30 mouse cellular contexts compared by ENCODE assay signal in the genomic region with DNA sequence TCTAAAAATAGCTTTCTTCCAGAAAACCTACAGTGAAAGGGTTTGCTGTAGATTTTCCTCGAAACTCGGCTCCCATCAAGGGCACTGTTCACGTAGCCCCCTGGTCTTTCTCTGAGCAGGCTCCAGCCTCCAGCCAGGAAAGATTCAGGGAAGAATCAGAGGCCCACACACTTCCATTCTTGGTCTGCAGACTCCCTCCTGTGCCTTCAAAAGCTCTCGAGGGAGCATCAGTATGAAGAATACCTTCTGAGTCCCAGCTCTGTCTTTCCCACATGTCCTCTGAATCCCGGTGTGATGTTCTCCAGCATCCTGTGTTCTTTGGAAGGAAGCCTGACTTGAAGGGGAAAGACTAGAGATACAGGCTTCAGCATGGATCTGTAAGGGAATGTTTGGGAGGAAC.
DNase-seq lines count a peak whose midpoint lies in the region; ATAC-seq and TF ChIP-seq lines count a peak whose summit lies in the region.
"Had no signal": no experiment of that assay in that cellular context is flagged by ENCODE, and none has a peak within 500 bp of the region (broad histone marks: within the 10 kb centered on the region; RNA-seq: fewer than 3 reads in every experiment).

No protein-coding gene starts in this region.

- 0 out of 2 replicates have a peak, but pooled peaks cover 3% of the 10 kb centered on the region for H3K4me1 ChIP-seq in embryonic facial prominence, embryonic 13.5 days
- no peaks in the 10 kb centered on the region for H3K4me1 ChIP-seq in embryonic facial prominence, embryonic 10.5 days
- H3K4me1 ChIP-seq in heart, embryonic 15.5 days (replicated peaks) = peaks cover 3% of the 10 kb centered on the region; the same call in 1 of the 2 replicates
- H3K4me1 ChIP-seq in heart, embryonic 10.5 days = peaks cover 5% of the 10 kb centered on the region; the same call in 1 of the 2 replicates
- H3K4me1 ChIP-seq in midbrain, postnatal 0 days (ENCODE audit: insufficient read depth, low read length) = no peaks in the 10 kb centered on the region; the same call in 1 of the 2 replicates
- H3K4me1 ChIP-seq in midbrain, embryonic 13.5 days (replicated peaks) = peaks cover 14% of the 10 kb centered on the region
- H3K4me1 ChIP-seq in intestine, embryonic 16.5 days (ENCODE audit: control insufficient read depth, insufficient read depth, low read length) = peaks cover 7% of the 10 kb centered on the region; the same call in 1 of the 2 replicates
- H3K4me1 ChIP-seq: liver, embryonic 12.5 days had no signal

- 80% methylated on average over 5 of the region's 5 CpGs for WGBS in embryonic facial prominence, embryonic 13.5 days
- WGBS in embryonic facial prominence, embryonic 10.5 days = 85% methylated on average over 5 of the region's 5 CpGs
- WGBS in heart, embryonic 15.5 days = 63% methylated on average over 5 of the region's 5 CpGs
- WGBS in heart, embryonic 10.5 days = 78% methylated on average over 5 of the region's 5 CpGs
- 78% methylated on average over 5 of the region's 5 CpGs for WGBS in midbrain, postnatal 0 days
- 77% methylated on average over 5 of the region's 5 CpGs for WGBS in midbrain, embryonic 13.5 days
- whole genome bisulfite sequencing in intestine, embryonic 16.5 days = 74% methylated on average over 5 of the region's 5 CpGs

- no peak overlapping the region for H3K4me3 ChIP-seq in embryonic facial prominence, embryonic 13.5 days
- H3K4me3 ChIP-seq in embryonic facial prominence, embryonic 10.5 days = no peak overlapping the region
- H3K4me3 ChIP-seq in heart, embryonic 15.5 days = no peak overlapping the region
- H3K4me3 ChIP-seq in heart, embryonic 10.5 days = no peak overlapping the region
- no peak overlapping the region for H3K4me3 ChIP-seq in midbrain, postnatal 0 days (ENCODE audit: low read depth, low read length)
- H3K4me3 ChIP-seq in midbrain, embryonic 13.5 days (replicated peaks) = no peak overlapping the region
- H3K4me3 ChIP-seq in intestine, embryonic 16.5 days (ENCODE audit: low read length) = no peak overlapping the region
- H3K4me3 ChIP-seq: forebrain, embryonic 13.5 days; gastrocnemius, adult 2 months; hindbrain, embryonic 10.5 days; hindbrain, embryonic 15.5 days; liver, embryonic 12.5 days had no signal

- H3K36me3 ChIP-seq in embryonic facial prominence, embryonic 13.5 days = peaks cover 18% of the 10 kb centered on the region; the same call in 1 of the 2 replicates
- peaks cover 28% of the 10 kb centered on the region for H3K36me3 ChIP-seq in embryonic facial prominence, embryonic 10.5 days (replicated peaks)
- H3K36me3 ChIP-seq in heart, embryonic 15.5 days = no peaks in the 10 kb centered on the region
- peaks cover 19% of the 10 kb centered on the region for H3K36me3 ChIP-seq in heart, embryonic 10.5 days
- no peaks in the 10 kb centered on the region for H3K36me3 ChIP-seq in midbrain, postnatal 0 days (ENCODE audit: insufficient read depth, low read length)
- no peaks in the 10 kb centered on the region for H3K36me3 ChIP-seq in midbrain, embryonic 13.5 days
- no peaks in the 10 kb centered on the region for H3K36me3 ChIP-seq in intestine, embryonic 16.5 days (ENCODE audit: control insufficient read depth, insufficient read depth, low read length)
- H3K36me3 ChIP-seq: hindbrain, embryonic 15.5 days; liver, embryonic 12.5 days had no signal

- H3K4me2 ChIP-seq in embryonic facial prominence, embryonic 13.5 days = no peak overlapping the region
- no peak overlapping the region for H3K4me2 ChIP-seq in heart, embryonic 15.5 days
- no peak overlapping the region for H3K4me2 ChIP-seq in midbrain, postnatal 0 days (ENCODE audit: low read depth, low read length, poor library complexity, severe bottlenecking)
- H3K4me2 ChIP-seq in midbrain, embryonic 13.5 days (replicated peaks) = no peak overlapping the region
- no peak overlapping the region for H3K4me2 ChIP-seq in intestine, embryonic 16.5 days (ENCODE audit: low read depth, low read length)
- H3K4me2 ChIP-seq: forebrain, embryonic 13.5 days; hindbrain, embryonic 15.5 days; liver, embryonic 12.5 days; midbrain, embryonic 11.5 days had no signal

- no peak overlapping the region for H3K9ac ChIP-seq in embryonic facial prominence, embryonic 13.5 days
- H3K9ac ChIP-seq in heart, embryonic 15.5 days = no peak overlapping the region
- no peak overlapping the region for H3K9ac ChIP-seq in midbrain, postnatal 0 days (replicated peaks; ENCODE audit: low read length, poor library complexity, severe bottlenecking)
- no peak overlapping the region for H3K9ac ChIP-seq in midbrain, embryonic 13.5 days (replicated peaks)
- H3K9ac ChIP-seq in intestine, embryonic 16.5 days (ENCODE audit: low read depth, low read length) = no peak overlapping the region
- H3K9ac ChIP-seq: forebrain, embryonic 13.5 days; hindbrain, embryonic 15.5 days; liver, embryonic 12.5 days; liver, postnatal 0 days had no signal

- 0 out of 2 replicates have a peak overlapping the region, but pooled peaks have one; percentile 34 for H3K27ac ChIP-seq in embryonic facial prominence, embryonic 13.5 days
- H3K27ac ChIP-seq in embryonic facial prominence, embryonic 10.5 days (replicated peaks) = no peak overlapping the region
- H3K27ac ChIP-seq in heart, embryonic 15.5 days = 0 out of 2 replicates have a peak overlapping the region, but pooled peaks have one; percentile 29
- H3K27ac ChIP-seq in heart, embryonic 10.5 days = no peak overlapping the region
- H3K27ac ChIP-seq in midbrain, postnatal 0 days (ENCODE audit: low read depth, low read length) = 0 out of 2 replicates have a peak overlapping the region, but pooled peaks have one; percentile 18
- H3K27ac ChIP-seq in midbrain, embryonic 13.5 days = no peak overlapping the region
- H3K27ac ChIP-seq in intestine, embryonic 16.5 days (ENCODE audit: low read length) = 0 out of 2 replicates have a peak overlapping the region, but pooled peaks have one; percentile 4
- H3K27ac ChIP-seq: forebrain, embryonic 13.5 days; gastrocnemius, adult 2 months; hindbrain, embryonic 10.5 days; hindbrain, embryonic 15.5 days; liver, embryonic 12.5 days had no signal

- H3K9me3 ChIP-seq in embryonic facial prominence, embryonic 13.5 days = no peaks in the 10 kb centered on the region
- H3K9me3 ChIP-seq in embryonic facial prominence, embryonic 10.5 days = no peaks in the 10 kb centered on the region
- no peaks in the 10 kb centered on the region for H3K9me3 ChIP-seq in heart, embryonic 15.5 days (replicated peaks)
- H3K9me3 ChIP-seq in heart, embryonic 10.5 days = no peaks in the 10 kb centered on the region
- H3K9me3 ChIP-seq in midbrain, postnatal 0 days (ENCODE audit: low read length) = no peaks in the 10 kb centered on the region
- no peaks in the 10 kb centered on the region for H3K9me3 ChIP-seq in midbrain, embryonic 13.5 days
- no peaks in the 10 kb centered on the region for H3K9me3 ChIP-seq in intestine, embryonic 16.5 days (ENCODE audit: control insufficient read depth, low read length)
- H3K9me3 ChIP-seq: forebrain, embryonic 13.5 days; hindbrain, embryonic 10.5 days; hindbrain, embryonic 15.5 days; liver, embryonic 12.5 days had no signal

- ATAC-seq in embryonic facial prominence, embryonic 13.5 days (ENCODE audit: insufficient number of reproducible peaks, insufficient read depth, low FRiP score, low TSS enrichment, low read depth) = no peak
- ATAC-seq in heart, embryonic 15.5 days (replicated peaks; ENCODE audit: insufficient number of reproducible peaks, insufficient read depth, low FRiP score, low read depth) = no peak
- no peak for ATAC-seq in midbrain, postnatal 0 days (ENCODE audit: low FRiP score)
- ATAC-seq in midbrain, embryonic 13.5 days = no peak
- ATAC-seq in intestine, embryonic 16.5 days = peak; percentile 26; the same call in 1 of the 2 replicates
- ATAC-seq: activated CD4-positive, CD25-positive, alpha-beta regulatory T cell, adult 4 months; forebrain, embryonic 13.5 days; inflammation-experienced regulatory T-cells, adult 6 months; liver, embryonic 12.5 days; liver, postnatal 0 days had no signal

- TF ChIP-seq CTCF in midbrain, postnatal 0 days (IDR thresholded peaks at IDR 0.05) = no peak

- H3K27me3 ChIP-seq in embryonic facial prominence, embryonic 13.5 days = no peaks in the 10 kb centered on the region
- H3K27me3 ChIP-seq in embryonic facial prominence, embryonic 10.5 days (replicated peaks; ENCODE audit: low read depth, poor library complexity, severe bottlenecking) = peaks cover 11% of the 10 kb centered on the region
- H3K27me3 ChIP-seq in heart, embryonic 15.5 days = no peaks in the 10 kb centered on the region
- no peaks in the 10 kb centered on the region for H3K27me3 ChIP-seq in heart, embryonic 10.5 days (ENCODE audit: insufficient read depth, poor library complexity, severe bottlenecking)
- no peaks in the 10 kb centered on the region; the same call in 1 of the 2 replicates for H3K27me3 ChIP-seq in midbrain, postnatal 0 days (ENCODE audit: insufficient read depth, low read length)
- peaks cover 20% of the 10 kb centered on the region; the same call in 1 of the 2 replicates for H3K27me3 ChIP-seq in midbrain, embryonic 13.5 days
- no peaks in the 10 kb centered on the region for H3K27me3 ChIP-seq in intestine, embryonic 16.5 days (replicated peaks; ENCODE audit: control insufficient read depth, insufficient read depth, low read length)
- H3K27me3 ChIP-seq: hindbrain, embryonic 15.5 days; liver, embryonic 12.5 days had no signal

- no peak for DNase-seq in embryonic facial prominence, embryonic 10.5 days (ENCODE audit: low spot score)
- DNase-seq in heart, embryonic 10.5 days (ENCODE audit: low spot score) = no peak
- DNase-seq in midbrain, postnatal 0 days (ENCODE audit: low spot score) = no peak
- DNase-seq in natural killer cell, adult 2 months (ENCODE audit: low spot score in 2 of 2) = no peak
- DNase-seq: adrenal gland, adult 2 months; cerebellum, adult 8-10 months; cerebellum, postnatal 25 days; gastrocnemius, adult 2 months; gastrocnemius, postnatal 36 days; heart, adult 18-20 months; kidney, adult 9 months; kidney, postnatal 10 days; layer of hippocampus, adult 9-11 months; left cerebral cortex, postnatal 4 days; liver, postnatal 0 days; lung, postnatal 36 days; right cerebral cortex, postnatal 25 days; thymus, adult 2 months; thymus, postnatal 36 days had no signal

Comparison
In these comparisons a context has a peak if more than half of its experiments do, and no peak if none do; other contexts are left out.
1. H3K27ac ChIP-seq: peak in embryonic facial prominence, embryonic 13.5 days (single experiment), heart, embryonic 15.5 days (single experiment), midbrain, postnatal 0 days (single experiment) and intestine, embryonic 16.5 days (single experiment); none in embryonic facial prominence, embryonic 10.5 days (single experiment), heart, embryonic 10.5 days (single experiment) and midbrain, embryonic 13.5 days (single experiment).